Mouse (Mus musculus) stomach, postnatal 0 days (tissue): Measurements from ENCODE around the gene Spag6l. TPM values are rescaled to one million over a fixed set of nuclear protein-coding genes. Genes with fewer than 3 reads are reported as not detected.
A peak's percentile ranks its signal among the peaks of the same experiment; 100 is the strongest.

Experiments
- ATAC-seq: fragments of 200-750 bp; cut with Nextera tagmentation; 2 replicates; pipeline ENCODE4 v1.8.0; 2017; ENCODE audit not compliant: low FRiP score, low TSS enrichment
- DNase-seq: peaks from one replicate; pipeline ENCODE4 v3.0.0-alpha.2; 2016; ENCODE audit warnings: low spot score
- H3K27ac ChIP-seq: fragments of 300-500 bp; sonication (generic); replicated peaks from 2 replicates; pipeline ENCODE4 v1.5.1; 2014; ENCODE audit warnings: mild to moderate bottlenecking, control low read depth
- H3K27me3 ChIP-seq: fragments of 300-500 bp; sonication (generic); 2 replicates; pipeline ENCODE4 v1.6.1; 2014; ENCODE audit warnings: low read length; ENCODE audit not compliant: control insufficient read depth, insufficient read depth
- H3K36me3 ChIP-seq: fragments of 300-500 bp; sonication (generic); 2 replicates; pipeline ENCODE4 v1.6.1; 2014; ENCODE audit warnings: low read length, mixed read lengths; ENCODE audit not compliant: control insufficient read depth, insufficient read depth
- H3K4me1 ChIP-seq: fragments of 300-500 bp; sonication (generic); replicated peaks from 2 replicates; pipeline ENCODE4 v1.6.1; 2014; ENCODE audit warnings: antibody characterized with exemption; ENCODE audit not compliant: control insufficient read depth, insufficient read depth
- H3K4me2 ChIP-seq: fragments of 300-500 bp; sonication (generic); replicated peaks from 2 replicates; pipeline ENCODE4 v1.6.1; 2014; ENCODE audit warnings: low read depth, mild to moderate bottlenecking, control low read depth, moderate library complexity
- H3K4me3 ChIP-seq: fragments of 300-500 bp; sonication (generic); 2 replicates; pipeline ENCODE4 v1.5.1; 2014; ENCODE audit warnings: low read depth, low read length, control low read depth
- H3K9ac ChIP-seq: fragments of 300-500 bp; sonication (generic); 2 replicates; pipeline ENCODE4 v1.6.1; 2014; ENCODE audit warnings: mild to moderate bottlenecking, low read length, control low read depth, mixed read lengths
- H3K9me3 ChIP-seq: fragments of 300-500 bp; sonication (generic); 2 replicates; pipeline ENCODE4 v1.6.1; 2016; ENCODE audit warnings: low read length; ENCODE audit not compliant: control insufficient read depth
- CTCF ChIP-seq: IDR thresholded peaks from 2 replicates; pipeline ENCODE4 v1.5.1; 2016; ENCODE audit warnings: antibody characterized with exemption, low read depth, mild to moderate bottlenecking, moderate library complexity
- EP300 ChIP-seq: optimal IDR thresholded peaks from 2 replicates; pipeline ENCODE3; 2016; ENCODE audit warnings: antibody characterized with exemption
- WGBS: fragments of 180-500 bp; shearing (Covaris S2); extraction: QIAGEN DNeasy Blood & Tissue Kit; methylation state at CpG from one replicate; pipeline ENCODE4 v1.1.7; 2014; 5-methylcytosine and 5-hydroxymethylcytosine counted together
- polyA plus RNA-seq: library from polyadenylated mRNA; unstranded; fragments of >200 nt; fragmentation: Nextera tagmentation; extraction: Ambion mirVana; gene quantifications from 2 replicates; pipeline ENCODE4 v1.2.1, GENCODE M21; 2015

Gene Spag6l
- polyA plus RNA-seq, 1 experiment from 2014 or later, result 0.17 TPM

- peak; percentile 79 for TF ChIP-seq CTCF
- TF ChIP-seq EP300, result no peak
Measured at GRCm38 (mm10) chr16:16854836-16855235, 25.6 kb upstream of the Spag6l start.

GRCm38 (mm10) chr16:16852411-16852810 lies 23.2 kb upstream of the Spag6l start:
- WGBS, result 76% methylated on average over 3 of the region's 3 CpGs
- no peak overlapping the region for H3K27ac ChIP-seq

More at GRCm38 (mm10) chr16:16854836-16855235, 25.6 kb upstream of the Spag6l start:
- Histone ChIP-seq H3K4me1 (no peaks in the 10 kb centered on the region), H3K27me3 (no peaks in the 10 kb centered on the region), H3K4me2 (no peak overlapping the region), H3K9me3 (no peaks in the 10 kb centered on the region), H3K27ac (no peak overlapping the region), H3K9ac (no peak overlapping the region), H3K4me3 (no peak overlapping the region), H3K36me3 (no peaks in the 10 kb centered on the region)
- no peak for ATAC-seq
- 19% methylated on average over 6 of the region's 6 CpGs for WGBS
- DNase-seq, result peak; percentile 57

GRCm38 (mm10) chr16:16849196-16849595 lies 19.9 kb upstream of the Spag6l start:
- no peak for ATAC-seq

More at GRCm38 (mm10) chr16:16852411-16852810, 23.2 kb upstream of the Spag6l start:
- Histone ChIP-seq H3K9ac (no peak overlapping the region), H3K4me1 (no peaks in the 10 kb centered on the region), H3K9me3 (no peaks in the 10 kb centered on the region), H3K4me3 (no peak overlapping the region), H3K36me3 (no peaks in the 10 kb centered on the region), H3K4me2 (no peak overlapping the region), H3K27me3 (no peaks in the 10 kb centered on the region)
- TF ChIP-seq CTCF (no peak; the same call in 1 of the 2 replicates), EP300 (no peak)
- no peak for DNase-seq
- ATAC-seq, result no peak

GRCm38 (mm10) chr16:16829671-16830070 lies 415 bp upstream of the Spag6l start:
- 88% methylated on average over 3 of the region's 3 CpGs for WGBS
- Histone ChIP-seq H3K27ac (no peak overlapping the region), H3K27me3 (no peaks in the 10 kb centered on the region), H3K9me3 (no peaks in the 10 kb centered on the region), H3K36me3 (no peaks in the 10 kb centered on the region), H3K4me3 (no peak overlapping the region), H3K9ac (no peak overlapping the region), H3K4me2 (no peak overlapping the region), H3K4me1 (no peaks in the 10 kb centered on the region)
- no peak for DNase-seq
- TF ChIP-seq CTCF (no peak), EP300 (no peak)
- ATAC-seq, result no peak; the same call in 1 of the 2 replicates

More at GRCm38 (mm10) chr16:16849196-16849595, 19.9 kb upstream of the Spag6l start:
- Histone ChIP-seq H3K27me3 (no peaks in the 10 kb centered on the region), H3K27ac (no peak overlapping the region), H3K4me2 (no peak overlapping the region), H3K36me3 (no peaks in the 10 kb centered on the region), H3K4me3 (no peak overlapping the region), H3K9me3 (no peaks in the 10 kb centered on the region), H3K4me1 (no peaks in the 10 kb centered on the region), H3K9ac (no peak overlapping the region)
- TF ChIP-seq EP300 (no peak), CTCF (peak; percentile 24; the same call in 1 of the 2 replicates)
- DNase-seq, result no peak

DNA sequence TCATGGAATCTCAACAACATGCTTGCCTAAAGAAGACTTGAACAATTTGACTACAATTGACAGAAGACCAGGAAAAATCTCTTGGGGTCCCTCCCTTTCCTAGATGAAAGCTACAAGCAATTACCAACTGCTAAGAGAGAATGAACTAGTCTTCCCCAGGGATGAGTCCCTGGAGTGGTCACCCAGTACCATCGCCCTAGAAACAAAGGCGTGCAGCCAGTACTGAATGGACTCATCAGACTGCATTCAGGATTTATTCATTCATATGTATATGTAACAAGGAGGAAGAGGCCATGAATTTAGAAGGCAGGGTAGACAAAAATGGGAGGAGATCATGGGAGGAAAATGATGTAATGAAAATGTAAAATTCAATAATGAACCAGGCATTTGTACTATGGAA lies 3.0 kb downstream of the Spag6l start:
- H3K36me3 ChIP-seq, result no peaks in the 10 kb centered on the region
- H3K4me1 ChIP-seq, result no peaks in the 10 kb centered on the region
- TF ChIP-seq EP300, result no peak
- no peak for TF ChIP-seq CTCF
- no peak overlapping the region for H3K27ac ChIP-seq
- no peaks in the 10 kb centered on the region for H3K27me3 ChIP-seq
- H3K4me3 ChIP-seq, result no peak overlapping the region
- ATAC-seq (no peak), DNase-seq (no peak)
- H3K4me2 ChIP-seq, result no peak overlapping the region
- H3K9me3 ChIP-seq, result no peaks in the 10 kb centered on the region
- H3K9ac ChIP-seq, result no peak overlapping the region
- 91% methylated on average over 2 of the region's 2 CpGs for WGBS

GRCm38 (mm10) chr16:16825476-16825875 lies 3.8 kb downstream of the Spag6l start:
- no peak overlapping the region for H3K4me2 ChIP-seq
- no peak overlapping the region for H3K9ac ChIP-seq
- H3K27me3 ChIP-seq, result no peaks in the 10 kb centered on the region
- TF ChIP-seq EP300 (no peak), CTCF (no peak)
- H3K4me3 ChIP-seq, result no peak overlapping the region
- ATAC-seq (no peak), DNase-seq (no peak)
- 44% methylated on average over 5 of the region's 5 CpGs for WGBS
- no peaks in the 10 kb centered on the region for H3K36me3 ChIP-seq
- H3K27ac ChIP-seq, result no peak overlapping the region
- no peaks in the 10 kb centered on the region for H3K4me1 ChIP-seq
- no peaks in the 10 kb centered on the region for H3K9me3 ChIP-seq
